Mouse (Mus musculus) megakaryocyte, adult 5-6 weeks (primary cell): ENCODE results near the gene Grin2b. TPM values are rescaled to one million over a fixed set of nuclear protein-coding genes. Genes with fewer than 3 reads are reported as not detected.

Source experiments
- ATAC-seq: 2 replicates; pipeline ENCODE4 v1.8.0; 2016; ENCODE audit warnings: mild to moderate bottlenecking, inconsistent platforms; ENCODE audit not compliant: poor library complexity, severe bottlenecking
- total RNA-seq, 2 experiments: library from RNA; stranded (forward) in 1 of 2; stranded (reverse) in 1 of 2; fragments of 153-499, 151-499 nt in 1 of 2; fragments of 221-1000, 200-1000 nt in 1 of 2; gene quantifications; 2 replicates each; pipeline versions ENCODE4 v1.2.3 to v1.2.4; 2015 to 2017

The Grin2b gene
- total RNA-seq (2015) (not detected in 2 replicates), total RNA-seq (2017) (not detected in 2 replicates)

DNA sequence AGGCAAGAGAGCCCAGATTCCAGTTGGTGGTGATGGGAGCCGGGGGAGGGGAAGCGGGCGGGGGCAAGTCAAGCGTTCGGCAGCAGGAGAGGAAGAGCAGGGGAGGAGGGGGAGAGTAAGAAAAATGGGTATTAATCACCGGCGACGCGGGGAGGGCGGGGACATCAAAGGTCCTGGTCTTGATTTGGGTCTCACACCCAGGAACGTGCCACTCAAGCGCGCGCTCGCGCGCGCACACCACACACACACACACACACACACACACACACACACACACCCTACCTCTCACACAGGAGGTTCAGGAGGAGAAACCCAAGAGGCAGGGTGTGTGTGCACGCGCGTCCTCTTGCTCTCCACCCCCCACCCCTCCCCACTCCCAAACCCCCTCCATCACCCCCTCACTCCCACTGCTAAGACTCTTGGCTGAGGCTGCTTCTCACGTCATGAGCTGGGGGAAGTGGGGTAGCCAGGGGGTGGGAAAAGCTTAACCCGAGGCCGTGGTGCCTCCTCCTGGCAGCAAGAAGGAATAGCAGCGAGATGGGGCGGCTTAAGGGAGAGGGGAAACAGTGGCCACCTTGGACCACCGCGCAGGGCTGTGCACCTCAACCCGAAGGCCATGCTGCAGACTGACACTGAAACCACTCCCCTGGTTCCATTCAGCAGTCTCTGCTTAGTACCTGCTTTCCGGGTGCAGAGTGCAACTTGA, at the start of gene Grin2b:
Grin2b (minus strand) TSS at position 321 of the 706 bp plus-strand sequence.
- ATAC-seq = no peak

DNA sequence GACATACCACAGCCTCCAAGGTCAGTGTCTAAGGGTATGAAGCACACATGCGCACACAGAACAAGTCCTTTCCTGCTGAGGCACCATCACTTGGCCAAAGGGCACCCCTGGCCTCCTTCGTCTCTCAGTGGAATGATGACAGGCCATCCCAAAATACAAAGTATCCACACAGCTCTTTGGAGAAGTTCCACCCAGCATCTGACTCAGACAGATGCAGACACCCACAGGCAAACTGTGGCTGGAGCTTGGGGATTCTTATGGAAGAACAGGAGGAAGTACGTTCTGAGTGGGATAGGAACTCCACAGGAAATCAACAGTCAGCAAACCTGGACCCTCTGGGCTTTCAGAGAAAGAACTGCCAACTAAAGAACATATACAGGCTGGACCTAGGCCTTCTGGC, 48.6 kb upstream of the Grin2b start:
- ATAC-seq = no peak

DNA sequence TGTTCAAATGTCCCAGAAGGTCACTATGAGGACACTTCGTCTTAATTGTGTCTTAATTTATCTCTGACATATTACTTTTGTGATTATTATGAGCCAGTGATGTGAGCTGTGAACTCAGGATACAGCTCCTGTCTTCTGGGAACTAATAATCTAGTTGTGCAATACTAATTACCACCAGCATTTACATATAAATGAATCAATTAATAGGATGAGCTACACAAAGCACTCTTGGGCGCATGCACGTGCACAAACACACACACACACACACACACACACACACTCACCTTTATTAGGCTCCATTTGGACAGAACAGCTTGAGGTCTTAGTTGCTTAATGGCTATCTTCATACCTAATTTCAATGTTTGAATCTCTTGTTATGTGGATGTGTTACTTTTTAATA, 37.1 kb upstream of the Grin2b start:
- ATAC-seq = no peak

DNA sequence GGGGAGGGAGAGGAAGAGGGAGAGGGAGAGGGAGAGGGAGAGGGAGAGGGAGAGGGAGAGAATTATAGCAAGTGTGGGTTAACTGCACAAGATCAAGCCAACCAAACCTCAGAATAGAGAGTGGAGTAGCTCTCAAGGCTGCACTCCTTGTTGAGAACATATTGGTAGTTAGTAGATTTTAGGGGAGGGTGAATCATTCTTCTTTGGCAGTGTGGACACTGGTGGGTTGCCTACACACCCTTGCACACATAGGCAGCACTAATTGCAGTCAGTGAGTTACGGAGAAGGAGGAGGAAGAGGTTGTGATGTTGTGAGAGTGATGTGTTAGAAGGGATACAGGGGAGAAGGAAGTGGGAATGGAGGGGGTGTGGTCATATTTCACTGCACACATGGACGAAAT, 26.5 kb upstream of the Grin2b start:
- no peak for ATAC-seq

GRCm38 (mm10) chr6:136194616-136195015, 21.3 kb upstream of the Grin2b start:
- ATAC-seq = no peak

- no peak for ATAC-seq
Observed at GRCm38 (mm10) chr6:136178066-136178465, 4.8 kb upstream of the Grin2b start.

- ATAC-seq = no peak
Observed at GRCm38 (mm10) chr6:136172801-136173190, 515 bp downstream of the Grin2b start.

DNA sequence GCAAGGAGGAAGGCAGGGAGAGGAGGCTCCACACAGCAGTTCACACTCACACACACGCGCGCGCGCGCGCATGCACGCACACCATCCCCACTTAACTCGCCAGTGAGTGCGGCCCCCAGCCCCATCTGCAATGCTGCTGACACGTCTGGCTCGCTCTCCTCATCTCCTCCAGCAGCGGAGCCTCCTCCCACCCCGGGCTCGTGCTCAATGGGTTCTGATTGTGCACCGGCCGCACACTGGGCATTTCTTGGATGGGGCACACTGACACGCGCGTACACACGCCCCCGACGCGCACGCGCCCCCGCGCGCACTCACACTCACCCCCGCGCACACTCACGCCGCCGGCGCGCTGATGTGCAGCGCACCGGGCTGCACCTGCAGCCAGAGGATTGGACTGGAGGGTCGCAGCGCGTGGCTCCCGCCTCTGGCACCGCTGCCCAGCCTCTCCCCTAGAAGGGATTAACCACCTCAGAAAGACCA, 1.1 kb downstream of the Grin2b start:
- ATAC-seq = no peak

GRCm38 (mm10) chr6:136171343-136171742, 2.0 kb downstream of the Grin2b start:
- no peak for ATAC-seq

GRCm38 (mm10) chr6:136170381-136170780, 2.9 kb downstream of the Grin2b start:
- no peak for ATAC-seq

DNA sequence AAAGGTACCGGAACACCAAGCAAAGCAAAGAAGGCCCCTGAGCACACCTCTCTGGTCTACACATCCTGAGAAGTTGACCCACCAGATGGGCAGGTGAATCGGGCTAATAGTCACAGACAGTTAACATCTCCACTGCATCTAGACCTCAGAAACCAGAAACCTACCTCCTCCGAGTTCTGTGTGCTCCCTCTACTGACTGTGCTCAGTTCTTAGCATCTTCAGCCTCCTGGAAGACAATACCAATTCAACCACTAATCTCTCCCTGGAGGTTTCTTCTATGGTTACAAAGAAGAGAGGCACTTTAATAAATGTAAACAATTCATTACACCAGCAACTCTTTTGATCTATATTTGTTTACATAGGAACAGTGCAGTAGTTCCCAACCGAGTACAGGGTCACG, 6.0 kb downstream of the Grin2b start:
- no peak for ATAC-seq

DNA sequence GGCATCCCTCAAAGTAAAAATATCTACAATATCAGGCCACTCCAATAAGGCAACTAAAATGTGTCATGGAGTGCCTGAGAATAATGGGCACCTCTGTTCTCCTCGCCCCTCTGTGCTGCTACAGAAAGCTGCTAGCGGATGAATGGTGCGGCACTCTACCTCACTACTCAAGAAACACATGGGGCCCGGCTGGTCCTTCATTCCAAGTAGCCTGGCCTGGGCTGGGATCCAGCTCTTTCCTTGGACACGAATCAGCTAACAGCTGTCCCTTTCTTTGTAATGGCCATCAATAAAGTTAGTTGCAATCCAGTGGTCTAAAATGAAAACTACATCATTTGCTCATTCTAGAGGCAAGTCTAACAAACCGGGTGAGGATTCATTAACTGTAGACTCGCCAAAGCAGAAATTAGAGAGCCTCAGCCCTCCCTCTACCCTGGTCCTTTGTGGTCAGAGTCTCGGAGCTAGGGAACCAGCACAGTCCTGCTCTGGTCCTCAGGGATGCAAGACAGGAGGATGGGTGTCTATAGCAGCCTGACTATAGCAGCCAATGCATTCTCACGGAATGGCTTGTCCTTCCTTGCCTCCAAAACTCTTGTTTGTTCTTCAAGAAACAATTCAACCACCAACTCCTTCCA, 7.8 kb downstream of the Grin2b start:
- ATAC-seq = no peak

- no peak for ATAC-seq
Observed at GRCm38 (mm10) chr6:136162090-136162489, 11.2 kb downstream of the Grin2b start.

DNA sequence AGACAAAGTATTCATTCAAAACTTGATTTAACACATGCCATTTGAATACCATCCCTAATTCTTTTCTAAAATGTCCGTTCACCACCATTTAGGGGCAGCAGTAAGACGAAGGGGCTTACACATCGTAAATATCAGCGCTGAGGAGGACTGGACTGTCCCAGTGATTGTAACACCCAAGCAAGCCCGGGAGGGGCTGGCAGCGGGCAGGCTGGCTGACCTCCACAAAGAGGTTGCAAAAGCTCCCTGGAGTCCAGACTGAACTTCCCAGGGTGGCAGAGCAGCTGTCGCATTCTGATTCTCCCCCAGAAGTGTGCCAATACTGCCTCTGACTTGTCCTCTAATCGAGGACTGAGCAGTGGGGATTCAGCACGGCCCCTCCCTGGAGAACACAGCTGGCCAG, 19.9 kb downstream of the Grin2b start:
- no peak for ATAC-seq

- ATAC-seq = no peak
Observed at GRCm38 (mm10) chr6:136150064-136150463, 23.2 kb downstream of the Grin2b start.

- no peak for ATAC-seq
Observed at GRCm38 (mm10) chr6:136139967-136140366, 33.3 kb downstream of the Grin2b start.

- no peak for ATAC-seq
Observed at GRCm38 (mm10) chr6:136130456-136130855, 42.9 kb downstream of the Grin2b start.

DNA sequence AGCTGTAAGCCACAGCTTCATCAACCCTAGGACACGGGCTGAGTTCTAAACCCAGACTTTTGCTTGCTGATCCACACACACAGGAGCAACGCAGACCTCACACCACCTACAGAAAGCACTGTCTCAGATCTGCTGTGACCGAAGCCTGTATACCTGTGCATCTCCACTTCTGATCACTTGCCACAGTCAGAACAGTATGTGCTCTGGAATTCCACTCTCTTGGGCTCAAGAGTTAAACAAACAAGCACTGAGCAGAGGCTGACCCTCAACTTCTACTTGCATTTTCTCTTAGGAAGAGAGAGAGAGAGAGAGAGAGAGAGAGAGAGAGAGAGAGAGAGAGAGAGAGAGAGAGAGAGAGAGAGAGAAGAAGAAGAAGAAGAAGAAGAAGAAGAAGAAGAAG, 50.7 kb downstream of the Grin2b start:
- ATAC-seq = no peak

DNA sequence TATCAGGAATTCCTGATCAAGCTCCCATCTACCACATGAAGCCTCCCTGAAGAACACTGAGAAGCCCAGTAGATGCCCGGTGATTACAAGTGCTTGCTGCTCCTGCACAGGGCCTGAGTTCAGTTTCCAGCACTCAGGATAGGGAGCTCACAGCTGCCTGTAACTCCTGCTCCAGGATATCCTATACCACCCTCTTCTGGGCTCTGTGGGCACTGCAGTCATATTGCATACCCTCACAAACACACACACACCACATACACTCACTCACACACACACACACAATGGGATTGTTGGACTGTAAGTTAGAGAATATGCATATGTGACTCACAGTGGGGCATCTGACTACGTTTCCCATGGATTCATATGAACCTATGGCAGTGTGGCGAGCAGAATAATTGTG, 55.9 kb downstream of the Grin2b start:
- no peak for ATAC-seq

GRCm38 (mm10) chr6:136113639-136114410, 59.5 kb downstream of the Grin2b start:
- ATAC-seq = no peak

GRCm38 (mm10) chr6:136109172-136109571, 64.1 kb downstream of the Grin2b start:
- no peak for ATAC-seq

DNA sequence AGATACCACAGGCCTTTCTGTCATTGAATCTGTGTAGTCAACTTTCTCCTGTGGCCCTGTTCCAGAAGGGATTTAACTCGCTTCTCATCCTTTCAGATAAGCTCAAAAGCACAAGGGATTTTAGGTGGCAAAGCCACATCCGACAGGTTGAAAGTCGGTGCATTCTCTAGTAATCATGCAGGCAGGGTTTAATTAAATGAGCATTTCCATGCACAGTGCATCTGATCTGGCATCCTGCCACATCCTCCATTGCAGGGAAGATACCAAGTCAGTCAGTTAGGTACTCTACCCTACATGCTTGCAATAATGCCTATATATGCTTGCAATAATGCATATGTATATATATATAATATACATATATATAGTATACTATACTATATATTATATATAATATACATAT, 64.8 kb downstream of the Grin2b start:
- no peak for ATAC-seq
